Mouse (Mus musculus): ENCODE measurements at regions not wholly inside any gene's neighbourhood (a gene's known extent, or its start where the extent isn't known, plus 50 kb on each side); places are given as distances from the start of the nearest gene placed in this dataset.

GRCm38 (mm10) chr13:26024696-26025095, 745.3 kb downstream of the Hdgfl1 start:
- Histone ChIP-seq H3K36me3 (ENCODE audit: control insufficient read depth in 1 of 2, insufficient read depth in 2 of 2, low read length in 2 of 2) (no peaks in the 10 kb centered on the region), H3K9ac (ENCODE audit: control insufficient read depth, low read depth, low read length, poor library complexity, severe bottlenecking) (no peak overlapping the region), H3K4me3 (ENCODE audit: control insufficient read depth in 1 of 2, insufficient read depth in 1 of 2, low read depth in 2 of 2, low read length in 2 of 2) (no peak overlapping the region), H3K79me2 (ENCODE audit: control insufficient read depth, insufficient read depth, low read length, poor library complexity) (no peaks in the 10 kb centered on the region), H3K27me3 (ENCODE audit: control insufficient read depth in 1 of 2, insufficient read depth in 2 of 2, low read length in 2 of 2) (no peaks in the 10 kb centered on the region), H3K4me1 (ENCODE audit: control insufficient read depth in 1 of 2, insufficient read depth in 2 of 2, low read length in 2 of 2) (no peaks in the 10 kb centered on the region), H3K27ac (ENCODE audit: control insufficient read depth, low read depth, low read length) (no peak overlapping the region), H3K9me3 (replicated peaks; ENCODE audit: insufficient read depth, low read length) (no peaks in the 10 kb centered on the region)
- no peak for TF ChIP-seq USF2 (IDR thresholded peaks at IDR 0.05; ENCODE audit: borderline replicate concordance in 1 of 2, insufficient read depth in 1 of 2, low read depth in 1 of 2, low read length in 2 of 2)
- no peak for TF ChIP-seq POLR2AphosphoS5 (IDR thresholded peaks at IDR 0.05; ENCODE audit: borderline replicate concordance, low read depth, low read length)
- TF ChIP-seq E2F4 (IDR thresholded peaks at IDR 0.05; ENCODE audit: borderline replicate concordance, low read depth, low read length), result no peak
- TF ChIP-seq POLR2A (IDR thresholded peaks at IDR 0.05; ENCODE audit: control insufficient read depth in 1 of 2, insufficient read depth in 1 of 2, low read depth in 1 of 2, low read length in 2 of 2, poor library complexity in 1 of 2), result no peak
- no peak for TF ChIP-seq KAT2A (conservative IDR thresholded peaks at IDR 0.05; ENCODE audit: low read depth, low read length)
- no peak for TF ChIP-seq RCOR1 (IDR thresholded peaks at IDR 0.05; ENCODE audit: low read depth, low read length)
- TF ChIP-seq MAFK (IDR thresholded peaks at IDR 0.05; ENCODE audit: borderline replicate concordance, low read depth, low read length), result no peak
- TF ChIP-seq TBP (IDR thresholded peaks at IDR 0.05; ENCODE audit: low read depth, low read length), result no peak
- DNase-seq (ENCODE audit: low read depth, low spot score), result no peak

- Histone ChIP-seq H3K27me3 (ENCODE audit: control insufficient read depth in 1 of 2, insufficient read depth in 2 of 2, low read length in 2 of 2) (no peaks in the 10 kb centered on the region), H3K4me3 (ENCODE audit: control insufficient read depth in 1 of 2, insufficient read depth in 1 of 2, low read depth in 2 of 2, low read length in 2 of 2) (no peak overlapping the region), H3K4me1 (ENCODE audit: control insufficient read depth in 1 of 2, insufficient read depth in 2 of 2, low read length in 2 of 2) (no peaks in the 10 kb centered on the region), H3K27ac (ENCODE audit: control insufficient read depth, low read depth, low read length) (no peak overlapping the region), H3K36me3 (ENCODE audit: control insufficient read depth in 1 of 2, insufficient read depth in 2 of 2, low read length in 2 of 2) (no peaks in the 10 kb centered on the region), H3K79me2 (ENCODE audit: control insufficient read depth, insufficient read depth, low read length, poor library complexity) (no peaks in the 10 kb centered on the region), H3K9ac (ENCODE audit: control insufficient read depth, low read depth, low read length, poor library complexity, severe bottlenecking) (no peak overlapping the region), H3K9me3 (replicated peaks; ENCODE audit: insufficient read depth, low read length) (no peaks in the 10 kb centered on the region)
- TF ChIP-seq GABPA (IDR thresholded peaks at IDR 0.05; ENCODE audit: low read depth, low read length) (no peak), RAD21 (IDR thresholded peaks at IDR 0.05; ENCODE audit: low read depth, low read length) (no peak), MAX (IDR thresholded peaks at IDR 0.05; ENCODE audit: low read length) (no peak), ZNF384 (IDR thresholded peaks at IDR 0.05; ENCODE audit: low read depth, low read length) (no peak), USF1 (IDR thresholded peaks at IDR 0.05; ENCODE audit: low read depth, low read length) (no peak), ZMIZ1 (IDR thresholded peaks at IDR 0.05; ENCODE audit: low read depth, low read length) (no peak), NELFE (IDR thresholded peaks at IDR 0.05; ENCODE audit: low read depth, low read length) (no peak), CHD2 (IDR thresholded peaks at IDR 0.05; ENCODE audit: low read length) (no peak), EP300 (IDR thresholded peaks at IDR 0.05; ENCODE audit: low read depth in 1 of 2, low read length in 2 of 2) (no peak), CHD1 (IDR thresholded peaks at IDR 0.05; ENCODE audit: low read depth, low read length) (no peak), ZC3H11A (IDR thresholded peaks at IDR 0.05; ENCODE audit: low read depth, low read length) (no peak), POLR2AphosphoS2 (IDR thresholded peaks at IDR 0.05; ENCODE audit: low read length) (no peak), SIN3A (IDR thresholded peaks at IDR 0.05; ENCODE audit: low read length) (no peak), NRF1 (IDR thresholded peaks at IDR 0.05; ENCODE audit: insufficient read depth, low read depth, low read length, poor library complexity, severe bottlenecking) (no peak), MYC (IDR thresholded peaks at IDR 0.05; ENCODE audit: low read depth, low read length) (no peak), RCOR1 (IDR thresholded peaks at IDR 0.05; ENCODE audit: low read depth, low read length) (no peak), HCFC1 (IDR thresholded peaks at IDR 0.05; ENCODE audit: low read depth, low read length) (no peak), BHLHE40 (IDR thresholded peaks at IDR 0.05; ENCODE audit: borderline replicate concordance, low read depth, low read length) (no peak), USF2 (IDR thresholded peaks at IDR 0.05; ENCODE audit: borderline replicate concordance in 1 of 2, insufficient read depth in 1 of 2, low read depth in 1 of 2, low read length in 2 of 2) (no peak)
- DNase-seq (ENCODE audit: low read depth, low spot score), result no peak
These were observed 749.5 kb downstream of the Hdgfl1 start for GRCm38 (mm10) chr13:26020491-26020890.

All from MEL (cell line).